Mouse (Mus musculus): Measurements from ENCODE around the gene F2rl3.

F2rl3 gene

GRCm38 (mm10) chr8:72761322-72762051 lies at the start of gene F2rl3:
F2rl3 (plus strand) TSS chr8:72761880.
- DNase-seq (ENCODE audit: low spot score in 2 of 2), result peak in 1 of 2 experiments; percentile 20

GRCm38 (mm10) chr8:72712569-72712968 lies 49.1 kb upstream of the F2rl3 start:
- no peak for DNase-seq (ENCODE audit: low spot score in 2 of 2)

- no peak for DNase-seq (ENCODE audit: low spot score in 2 of 2)
Observed at GRCm38 (mm10) chr8:72716594-72716993, 45.1 kb upstream of the F2rl3 start.

- no peak for DNase-seq (ENCODE audit: low spot score in 2 of 2)
Observed at GRCm38 (mm10) chr8:72720541-72720940, 41.1 kb upstream of the F2rl3 start.

GRCm38 (mm10) chr8:72722769-72723650 lies 38.7 kb upstream of the F2rl3 start, which contains the start of gene Sin3b:
Sin3b (plus strand) TSS chr8:72723285.
- peak; percentile 94 to 95 for DNase-seq (ENCODE audit: low spot score in 2 of 2)

- peak; percentile 39 to 46 for DNase-seq (ENCODE audit: low spot score in 2 of 2)
Observed at GRCm38 (mm10) chr8:72723651-72724001, 38.1 kb upstream of the F2rl3 start.

- DNase-seq (ENCODE audit: low spot score in 2 of 2), result no peak
Observed at GRCm38 (mm10) chr8:72728636-72729035, 33.0 kb upstream of the F2rl3 start.

- DNase-seq (ENCODE audit: low spot score in 2 of 2), result no peak
Observed at GRCm38 (mm10) chr8:72735001-72735400, 26.7 kb upstream of the F2rl3 start.

GRCm38 (mm10) chr8:72736868-72737267 lies 24.8 kb upstream of the F2rl3 start:
- DNase-seq (ENCODE audit: low spot score in 2 of 2), result no peak

GRCm38 (mm10) chr8:72746061-72746460 lies 15.6 kb upstream of the F2rl3 start:
- peak; percentile 66 to 72 for DNase-seq (ENCODE audit: low spot score in 2 of 2)

GRCm38 (mm10) chr8:72749846-72750245 lies 11.8 kb upstream of the F2rl3 start:
- peak in 1 of 2 experiments; percentile 19 for DNase-seq (ENCODE audit: low spot score in 2 of 2)

GRCm38 (mm10) chr8:72750266-72750665 lies 11.4 kb upstream of the F2rl3 start:
- peak; percentile 14 to 15 for DNase-seq (ENCODE audit: low spot score in 2 of 2)

- peak in 1 of 2 experiments; percentile 17 for DNase-seq (ENCODE audit: low spot score in 2 of 2)
Observed at GRCm38 (mm10) chr8:72751126-72751525, 10.6 kb upstream of the F2rl3 start.

GRCm38 (mm10) chr8:72752289-72752688 lies 9.4 kb upstream of the F2rl3 start:
- DNase-seq (ENCODE audit: low spot score in 2 of 2), result peak; percentile 9 to 13

GRCm38 (mm10) chr8:72753165-72753564 lies 8.5 kb upstream of the F2rl3 start:
- peak; percentile 20 to 21 for DNase-seq (ENCODE audit: low spot score in 2 of 2)

GRCm38 (mm10) chr8:72753781-72754180 lies 7.9 kb upstream of the F2rl3 start:
- peak in 1 of 2 experiments; percentile 13 for DNase-seq (ENCODE audit: low spot score in 2 of 2)

GRCm38 (mm10) chr8:72756031-72756430 lies 5.6 kb upstream of the F2rl3 start:
- peak in 1 of 2 experiments; percentile 9 for DNase-seq (ENCODE audit: low spot score in 2 of 2)

GRCm38 (mm10) chr8:72756771-72757390 lies 4.8 kb upstream of the F2rl3 start:
- DNase-seq (ENCODE audit: low spot score in 2 of 2), result peak in 1 of 2 experiments; percentile 25

- DNase-seq (ENCODE audit: low spot score in 2 of 2), result peak in 1 of 2 experiments; percentile 25
Observed at GRCm38 (mm10) chr8:72757426-72758195, 4.1 kb upstream of the F2rl3 start.

GRCm38 (mm10) chr8:72758310-72758709 lies 3.4 kb upstream of the F2rl3 start:
- DNase-seq (ENCODE audit: low spot score in 2 of 2), result peak in 1 of 2 experiments; percentile 15

- DNase-seq (ENCODE audit: low spot score in 2 of 2), result peak in 1 of 2 experiments; percentile 19
Observed at GRCm38 (mm10) chr8:72760216-72760615, 1.5 kb upstream of the F2rl3 start.

All from right cerebral cortex, postnatal 10 days (tissue).